Comparison of ENCODE assay signal across 29 mouse cellular contexts in the genomic region with DNA sequence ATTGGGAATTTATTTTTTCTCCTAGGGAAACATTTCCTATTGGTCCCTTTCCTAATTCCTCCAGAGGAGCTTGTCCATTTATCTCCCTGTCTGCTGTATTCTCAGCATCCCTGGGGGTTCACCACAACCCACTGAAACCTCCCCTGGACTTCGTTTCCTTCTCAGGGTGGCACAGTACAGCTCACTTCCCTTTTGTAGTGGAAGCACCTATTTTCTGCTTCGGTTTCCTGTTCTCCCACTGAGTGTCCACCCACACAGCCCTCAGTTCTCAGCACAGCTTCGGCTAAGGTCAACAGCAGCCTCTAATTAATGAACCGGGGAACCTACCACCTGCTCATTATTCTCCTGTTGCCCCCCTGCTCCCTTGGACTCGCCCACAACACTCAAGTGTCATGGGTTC. TPM values are rescaled to one million over a fixed set of nuclear protein-coding genes. Genes with fewer than 3 reads are reported as not detected.
DNase-seq lines count a peak whose midpoint lies in the region; ATAC-seq lines count a peak whose summit lies in the region.
"Had no signal": no experiment of that assay in that cellular context is flagged by ENCODE, and none has a peak within 500 bp of the region (broad histone marks: within the 10 kb centered on the region; RNA-seq: fewer than 3 reads in every experiment).

No protein-coding gene starts in this region.

- no peak overlapping the region for H3K4me3 ChIP-seq in midbrain, embryonic 10.5 days
- H3K4me3 ChIP-seq: embryonic facial prominence, embryonic 12.5 days; forebrain, embryonic 10.5 days; forebrain, embryonic 15.5 days; gastrocnemius, adult 2 months; heart, embryonic 15.5 days; left cerebral cortex, adult 2 months; liver, embryonic 12.5 days; midbrain, embryonic 15.5 days; neural tube, embryonic 15.5 days had no signal

- ATAC-seq in megakaryocyte, adult 5-6 weeks (ENCODE audit: poor library complexity, severe bottlenecking): peak; percentile 73
- ATAC-seq: forebrain, embryonic 15.5 days; hindbrain, embryonic 16.5 days; liver, embryonic 12.5 days; liver, postnatal 0 days; midbrain, embryonic 15.5 days had no signal

- H3K27ac ChIP-seq in midbrain, embryonic 10.5 days (replicated peaks): no peak overlapping the region
- H3K27ac ChIP-seq: embryonic facial prominence, embryonic 12.5 days; forebrain, embryonic 10.5 days; forebrain, embryonic 15.5 days; gastrocnemius, adult 2 months; heart, embryonic 15.5 days; left cerebral cortex, adult 2 months; liver, embryonic 12.5 days; midbrain, embryonic 15.5 days; neural tube, embryonic 15.5 days had no signal

- no peaks in the 10 kb centered on the region for H3K9me3 ChIP-seq in midbrain, embryonic 10.5 days (replicated peaks)
- H3K9me3 ChIP-seq: embryonic facial prominence, embryonic 12.5 days; forebrain, embryonic 10.5 days; forebrain, embryonic 15.5 days; heart, embryonic 15.5 days; liver, embryonic 12.5 days; midbrain, embryonic 15.5 days; neural tube, embryonic 15.5 days had no signal

- peaks cover 23% of the 10 kb centered on the region for H3K4me1 ChIP-seq in midbrain, embryonic 10.5 days

- WGBS in midbrain, embryonic 10.5 days: 64% methylated on average over 5 of the region's 5 CpGs

- peak; percentile 15 for DNase-seq in embryo, embryonic 11 days
- DNase-seq in embryo, embryonic 9.5 days (ENCODE audit: extremely low spot score): no peak
- peak; percentile 14 for DNase-seq in layer of hippocampus, adult 9-11 months
- no peak for DNase-seq in layer of hippocampus, postnatal 14 days (ENCODE audit: low spot score in 2 of 2)
- DNase-seq in right cerebral cortex, adult 2 months (ENCODE audit: low spot score in 2 of 2): no peak
- DNase-seq in midbrain, embryonic 10.5 days (ENCODE audit: low spot score): no peak
- no peak for DNase-seq in thymus, postnatal 4 days
- DNase-seq: adrenal gland, postnatal 10 days; cerebellum, adult 9-10 months; gastrocnemius, adult 2 months; gastrocnemius, postnatal 36 days; kidney, adult 18-20 months; liver, postnatal 0 days; lung, postnatal 36 days; right cerebral cortex, adult 18-20 months; right cerebral cortex, postnatal 4 days; thymus, adult 2 months; thymus, postnatal 36 days had no signal

- H3K27me3 ChIP-seq in midbrain, embryonic 10.5 days (ENCODE audit: low read depth, poor library complexity, severe bottlenecking): peaks cover 45% of the 10 kb centered on the region

- H3K36me3 ChIP-seq in midbrain, embryonic 10.5 days: no peaks in the 10 kb centered on the region
- H3K36me3 ChIP-seq: embryonic facial prominence, embryonic 12.5 days; forebrain, embryonic 10.5 days; forebrain, embryonic 15.5 days; heart, embryonic 15.5 days; liver, embryonic 12.5 days; midbrain, embryonic 15.5 days; neural tube, embryonic 15.5 days had no signal

RNA-seq across cellular contexts. Expression of a gene that starts 2.8 kb away (rescaled TPM):
- total RNA-seq in layer of hippocampus, postnatal 14 days (2021): 1 to 10 TPM; 3.6 to 4.2 TPM
- total RNA-seq in megakaryocyte, adult 5-6 weeks (2015): 0.07 TPM in 1 of 2 replicates, not detected in the other
- 0.18 and 0.37 TPM in 2 replicates for total RNA-seq in megakaryocyte, adult 5-6 weeks (2017)
- polyA plus RNA-seq in midbrain, embryonic 10.5 days (2016; fragmentation: Nextera tagmentation; extraction: Ambion mirVana): not detected in 2 replicates
- total RNA-seq: gastrocnemius, adult 2 months; gastrocnemius, postnatal 36 days; megakaryocyte-erythroid progenitor cell, adult 5-6 weeks had no signal
- polyA plus RNA-seq: forebrain, embryonic 10.5 days had no signal

Comparison
In these comparisons a context has a peak if more than half of its experiments do, and no peak if none do; other contexts are left out.
1. DNase-seq: peak in embryo, embryonic 11 days (single experiment) and layer of hippocampus, adult 9-11 months (single experiment); none in embryo, embryonic 9.5 days (single experiment), layer of hippocampus, postnatal 14 days (0 of 2), right cerebral cortex, adult 2 months (0 of 2), midbrain, embryonic 10.5 days (single experiment) and thymus, postnatal 4 days (single experiment).